Mouse (Mus musculus) layer of hippocampus, adult 2 months (tissue): ENCODE measurements around the gene Mphosph9. TPM values are rescaled to one million over a fixed set of nuclear protein-coding genes. Genes with fewer than 3 reads are reported as not detected.
"Not testable (repeated sequence)": the region's sequence is repeated elsewhere in the genome, so short reads cannot be mapped to it uniquely, and the experiment has no call there.

ENCODE experiments used
- DNase-seq, 2 experiments: peaks; one replicate each; pipeline ENCODE4 v3.0.0; 2022; ENCODE audit warnings: low spot score in 2 of 2
- H3K27ac ChIP-seq: fragments of 200-600 bp; 2 replicates; pipeline ENCODE4 v1.8.1; 2022
- H3K4me3 ChIP-seq: fragments of 200-600 bp; 2 replicates; pipeline ENCODE4 v1.8.1; 2022; ENCODE audit warnings: mild to moderate bottlenecking
- CTCF ChIP-seq: fragments of 200-600 bp; conservative IDR thresholded peaks from 2 replicates; pipeline ENCODE4 v1.8.1; 2022; ENCODE audit warnings: antibody characterized with exemption, mild to moderate bottlenecking, moderate library complexity
- total RNA-seq, 2 experiments: library from RNA; stranded (reverse); gene quantifications; 2 replicates each; pipeline ENCODE4 v1.2.3; 2021

The Mphosph9 gene
- total RNA-seq, 2 experiments from 2014 or later, result 18.9 to 19.3 TPM

DNA sequence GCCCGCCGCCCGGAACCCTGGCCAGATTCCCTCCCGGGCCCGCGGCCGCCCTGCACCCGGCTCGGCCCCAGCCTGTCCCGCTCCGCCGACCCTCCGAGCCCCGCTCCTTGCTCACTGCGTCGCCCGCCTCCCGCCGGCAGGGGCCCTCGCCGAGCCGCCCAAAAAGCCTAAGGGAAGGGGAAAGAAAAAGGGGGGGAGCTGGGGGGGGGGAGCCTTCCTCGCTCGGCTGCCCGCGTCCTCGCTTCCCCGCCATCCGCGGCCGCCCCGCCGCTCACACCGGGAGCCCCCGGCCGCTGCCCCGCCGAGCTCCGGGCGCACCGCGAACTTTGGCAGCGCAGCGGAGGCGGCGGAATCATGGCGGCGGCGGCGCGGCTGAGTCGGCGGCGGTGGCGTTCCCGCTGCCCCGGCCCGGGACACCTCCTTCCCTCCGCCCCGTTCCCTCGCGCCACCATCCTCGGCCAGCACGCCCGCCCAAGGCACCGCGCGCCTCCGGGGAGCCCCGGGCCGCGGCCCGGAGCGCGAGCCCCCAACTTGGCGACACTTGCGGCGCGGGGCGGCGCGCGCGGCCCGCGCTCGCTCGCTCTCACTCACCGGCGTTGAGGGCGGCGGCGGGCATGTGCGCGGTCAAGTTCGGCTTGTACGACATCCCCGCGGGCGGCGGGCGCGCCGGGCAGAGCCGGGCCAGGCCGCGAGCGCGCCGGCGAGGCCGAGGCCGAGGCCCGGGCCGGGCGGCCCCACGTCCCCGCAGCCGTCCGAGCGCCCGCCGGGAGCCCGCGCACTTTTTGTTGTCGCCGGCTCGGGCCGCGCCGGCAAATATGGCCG is 26.2 kb upstream of the Mphosph9 start:
- Histone ChIP-seq H3K27ac (peak overlapping the region; percentile 93), H3K4me3 (peak overlapping the region; percentile 59)
- peak; percentile 72 for TF ChIP-seq CTCF
- DNase-seq, result peak in 1 of 2 experiments; percentile 46

GRCm38 (mm10) chr5:124353011-124353725 is 25.4 kb upstream of the Mphosph9 start:
- DNase-seq, result no peak
- H3K4me3 ChIP-seq, result peak overlapping the region; percentile 59
- peak overlapping the region; percentile 93 for H3K27ac ChIP-seq
- no peak for TF ChIP-seq CTCF

GRCm38 (mm10) chr5:124352141-124352920 is 24.6 kb upstream of the Mphosph9 start:
- TF ChIP-seq CTCF, result peak; percentile 63
- peak overlapping the region; percentile 93 for H3K27ac ChIP-seq
- DNase-seq, result peak; percentile 66 to 81
- H3K4me3 ChIP-seq, result peak overlapping the region; percentile 59

DNA sequence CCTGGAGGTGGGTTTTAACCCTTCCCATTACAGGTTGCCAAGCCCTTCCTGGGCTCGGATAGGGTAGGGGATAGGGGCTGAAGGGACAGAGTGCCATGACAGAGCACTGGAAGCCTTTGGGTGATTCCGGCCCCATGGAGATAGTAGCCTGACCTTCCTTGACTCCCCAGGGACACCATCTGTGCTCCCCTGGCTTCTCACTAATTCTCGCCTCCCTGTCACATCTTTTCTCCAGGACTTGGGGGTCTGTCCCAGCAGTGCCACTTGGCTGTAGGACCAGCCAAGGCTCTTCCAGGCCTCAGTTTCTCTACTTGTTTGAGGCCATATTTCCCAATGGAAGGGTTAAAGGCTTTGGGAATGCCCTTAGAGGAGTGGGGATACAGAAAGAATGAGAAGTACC is 23.8 kb upstream of the Mphosph9 start:
- Histone ChIP-seq H3K27ac (peak overlapping the region; percentile 93), H3K4me3 (peak overlapping the region; percentile 59)
- TF ChIP-seq CTCF, result no peak
- no peak for DNase-seq

- Histone ChIP-seq H3K27ac (peak overlapping the region; percentile 93), H3K4me3 (peak overlapping the region; percentile 59)
- no peak for TF ChIP-seq CTCF
- DNase-seq, result peak; percentile 52 to 79
Observed at GRCm38 (mm10) chr5:124351111-124351560, 23.4 kb upstream of the Mphosph9 start.

GRCm38 (mm10) chr5:124350350-124350749 is 22.6 kb upstream of the Mphosph9 start:
- Histone ChIP-seq H3K27ac (peak overlapping the region; percentile 62; the same call in 1 of the 2 replicates), H3K4me3 (no peak overlapping the region)
- no peak for DNase-seq
- TF ChIP-seq CTCF, result no peak

DNA sequence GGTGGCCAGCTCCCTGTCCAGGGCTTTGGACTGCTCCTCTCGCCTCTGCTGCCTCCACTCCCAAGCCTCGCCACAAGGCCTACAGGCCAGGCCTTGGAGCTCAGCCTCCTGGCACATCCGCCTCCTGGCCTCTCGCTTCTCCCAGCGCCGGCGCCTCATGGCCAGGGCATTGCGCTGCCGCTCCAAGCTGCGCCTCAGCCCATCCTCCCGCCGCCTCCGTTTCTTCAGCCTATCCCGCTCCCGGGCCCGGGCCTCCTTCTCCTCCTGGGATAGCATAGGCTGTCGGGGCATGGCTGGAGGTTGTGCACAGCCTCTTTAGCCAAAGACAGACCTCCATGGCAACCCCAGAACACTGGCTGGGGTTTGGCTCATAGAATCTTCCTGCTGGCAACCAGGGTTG is 21.4 kb upstream of the Mphosph9 start:
- no peak overlapping the region for H3K4me3 ChIP-seq
- TF ChIP-seq CTCF, result peak; percentile 42
- DNase-seq, result peak in 1 of 2 experiments; percentile 46

GRCm38 (mm10) chr5:124342897-124343296 is 15.1 kb upstream of the Mphosph9 start:
- no peak for DNase-seq
- Histone ChIP-seq H3K27ac (no peak overlapping the region), H3K4me3 (no peak overlapping the region)
- no peak for TF ChIP-seq CTCF

More for the DNA sequence above, 21.4 kb upstream of the Mphosph9 start:
- peak overlapping the region; percentile 50 for H3K27ac ChIP-seq

GRCm38 (mm10) chr5:124341753-124342339 is 14.1 kb upstream of the Mphosph9 start:
- H3K4me3 ChIP-seq, H3K27ac ChIP-seq, DNase-seq: not testable (repeated sequence)
- TF ChIP-seq CTCF, result peak; percentile 43

DNA sequence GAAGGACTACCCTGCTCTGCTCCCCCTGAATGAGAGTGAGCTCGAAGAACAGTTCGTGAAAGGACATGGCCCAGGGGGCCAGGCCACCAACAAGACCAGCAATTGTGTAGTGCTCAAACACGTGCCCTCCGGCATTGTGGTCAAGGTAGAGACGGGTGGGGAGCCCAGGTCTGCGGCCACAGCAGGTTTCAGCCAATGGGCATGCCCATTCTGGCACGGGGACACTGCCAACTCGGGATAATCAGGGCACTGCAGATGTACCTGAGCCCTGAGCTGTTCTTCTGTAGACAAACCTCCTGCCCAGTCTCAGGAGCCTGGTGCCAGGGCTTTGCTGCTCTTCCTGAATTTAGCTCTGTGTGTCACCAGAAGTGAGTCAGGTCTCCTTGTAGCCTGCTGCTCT is 11.0 kb upstream of the Mphosph9 start:
- no peak overlapping the region for H3K4me3 ChIP-seq
- peak overlapping the region; percentile 57; the same call in 1 of the 2 replicates for H3K27ac ChIP-seq
- DNase-seq, result no peak
- no peak for TF ChIP-seq CTCF

DNA sequence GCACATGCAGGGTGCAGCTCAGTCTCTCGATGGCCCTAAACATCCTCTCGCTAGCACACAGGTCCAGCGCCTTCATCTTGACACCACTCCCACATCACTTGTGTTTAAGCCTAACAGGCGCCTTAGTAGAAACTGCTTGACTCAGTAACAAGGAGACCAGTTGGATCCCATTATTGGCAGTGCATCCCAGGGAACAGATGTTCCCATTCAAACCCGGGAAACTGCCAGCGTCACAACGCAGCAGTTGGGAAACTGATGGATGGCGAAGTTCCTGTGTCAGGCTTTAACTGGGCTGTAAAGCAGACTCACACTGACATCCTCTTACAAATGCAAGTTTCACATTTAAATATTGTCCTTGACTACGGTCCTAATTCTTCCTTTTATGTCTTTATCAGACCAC is 10.1 kb upstream of the Mphosph9 start:
- DNase-seq, result peak; percentile 60 to 78
- no peak for TF ChIP-seq CTCF
- Histone ChIP-seq H3K4me3 (no peak overlapping the region), H3K27ac (peak overlapping the region; percentile 48; the same call in 1 of the 2 replicates)

GRCm38 (mm10) chr5:124337103-124337502 is 9.3 kb upstream of the Mphosph9 start:
- Histone ChIP-seq H3K4me3 (no peak overlapping the region), H3K27ac (no peak overlapping the region)
- TF ChIP-seq CTCF, result no peak
- no peak for DNase-seq

GRCm38 (mm10) chr5:124334392-124334791 is 6.6 kb upstream of the Mphosph9 start:
- peak; percentile 50 to 63 for DNase-seq
- Histone ChIP-seq H3K27ac (peak overlapping the region; percentile 84), H3K4me3 (no peak overlapping the region)
- TF ChIP-seq CTCF, result no peak
